Mouse (Mus musculus) T-helper 17 cell (primary cell): ENCODE measurements around the gene Cnga3.

Experiments
- in situ Hi-C, 2 experiments: fragments of 300-600 bp; cut with MboI, MseI; formaldehyde crosslinking; loops; 1 replicate in 1 of 2; 2 replicates in 1 of 2; pipeline ENCODE4 v1.15.1; 2025; ENCODE audit warnings: high pct_unique_total_duplicates in 2 of 2

The Cnga3 gene

GRCm38 (mm10) chr1:37272464-37272863 lies 58.2 kb downstream of the Cnga3 start:
- in situ Hi-C loops, result loop anchor here (5.0 kb wide), 2 partner anchors 130 to 360 kb away; no protein-coding TSS in a partner anchor

GRCm38 (mm10) chr1:37286556-37286955 lies 72.3 kb downstream of the Cnga3 start:
- in situ Hi-C loops, result loop anchor here in 1 of 2 experiments (5.0 kb wide), 1 partner anchor 86 kb away; no protein-coding TSS in a partner anchor

GRCm38 (mm10) chr1:37287748-37288147 lies 73.5 kb downstream of the Cnga3 start:
- in situ Hi-C loops, result loop anchor here in 1 of 2 experiments (5.0 kb wide), 1 partner anchor 85 kb away; no protein-coding TSS in a partner anchor

GRCm38 (mm10) chr1:37288181-37288935 lies 74.1 kb downstream of the Cnga3 start:
- in situ Hi-C loops, result loop anchor here in 1 of 2 experiments (5.0 kb wide), 1 partner anchor 84 kb away; no protein-coding TSS in a partner anchor

- in situ Hi-C loops, result loop anchor here in 1 of 2 experiments (5.0 kb wide), 1 partner anchor 83 kb away; no protein-coding TSS in a partner anchor
These were observed 74.7 kb downstream of the Cnga3 start for GRCm38 (mm10) chr1:37288941-37289340.

- in situ Hi-C loops, result no loop called here
These were observed 82.2 kb downstream of the Cnga3 start for GRCm38 (mm10) chr1:37296414-37296813.

- in situ Hi-C loops, result no loop called here
These were observed 84.7 kb downstream of the Cnga3 start for GRCm38 (mm10) chr1:37298904-37299303.

GRCm38 (mm10) chr1:37299540-37300491 lies 85.6 kb downstream of the Cnga3 start, which contains the start of gene Inpp4a:
Inpp4a (plus strand) TSS chr1:37299865.
- in situ Hi-C loops, result loop anchor here in 1 of 2 experiments (10.0 kb wide), 1 partner anchor 575 kb away; the partner anchor contains the start of gene Lipt1

- in situ Hi-C loops, result loop anchor here in 1 of 2 experiments (10.0 kb wide), 1 partner anchor 574 kb away; the partner anchor contains the start of gene Lipt1
These were observed 86.4 kb downstream of the Cnga3 start for GRCm38 (mm10) chr1:37300650-37301049.

GRCm38 (mm10) chr1:37302801-37303200 lies 88.6 kb downstream of the Cnga3 start:
- in situ Hi-C loops, result loop anchor here in 1 of 2 experiments (10.0 kb wide), 1 partner anchor 572 kb away; the partner anchor contains the start of gene Lipt1

- in situ Hi-C loops, result loop anchor here in 1 of 2 experiments (10.0 kb wide), 1 partner anchor 569 kb away; the partner anchor contains the start of gene Lipt1
These were observed 91.6 kb downstream of the Cnga3 start for GRCm38 (mm10) chr1:37305691-37306287.

GRCm38 (mm10) chr1:37307586-37307985 lies 93.4 kb downstream of the Cnga3 start:
- in situ Hi-C loops, result loop anchor here in 1 of 2 experiments (10.0 kb wide), 1 partner anchor 567 kb away; the partner anchor contains the start of gene Lipt1

- in situ Hi-C loops, result loop anchor here in 1 of 2 experiments (10.0 kb wide), 1 partner anchor 567 kb away; the partner anchor contains the start of gene Lipt1
These were observed 93.9 kb downstream of the Cnga3 start for GRCm38 (mm10) chr1:37308021-37308742.

- in situ Hi-C loops, result loop anchor here in 1 of 2 experiments (10.0 kb wide), 1 partner anchor 566 kb away; the partner anchor contains the start of gene Lipt1
These were observed 94.5 kb downstream of the Cnga3 start for GRCm38 (mm10) chr1:37308743-37309100.

GRCm38 (mm10) chr1:37309939-37310515 lies 95.8 kb downstream of the Cnga3 start:
- in situ Hi-C loops, result loop anchor here in 1 of 2 experiments (10.0 kb wide), 1 partner anchor 565 kb away; the partner anchor contains the start of gene Lipt1
